Mouse (Mus musculus) cerebral cortex, adult 2 months (tissue): ENCODE data around the gene Pde4b.

Source experiments
- WGBS: fragments of 180-500 bp; shearing (Covaris S2); methylation state at CpG from one replicate; pipeline ENCODE4 v1.1.7; 2018; 5-methylcytosine and 5-hydroxymethylcytosine counted together

Gene Pde4b

DNA sequence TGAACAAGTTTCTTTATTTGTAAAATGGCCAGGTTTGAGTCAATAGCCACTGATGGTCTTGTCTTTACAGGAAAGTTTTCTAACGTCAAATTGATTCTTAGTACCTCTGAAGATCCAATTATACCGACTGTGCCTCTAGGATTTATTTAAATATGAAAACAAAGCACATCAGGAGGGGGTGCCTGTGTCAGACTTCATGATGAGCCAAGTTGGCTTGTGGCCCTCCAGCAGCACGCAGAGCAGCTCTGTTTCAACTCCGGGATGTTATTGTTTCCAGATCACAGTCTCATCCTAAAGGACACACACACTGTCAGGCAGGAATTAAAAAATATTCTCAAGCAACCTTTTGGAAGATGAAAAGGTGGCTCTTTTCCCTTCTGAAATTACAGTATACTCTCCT, 326.5 kb downstream of the Pde4b start:
- WGBS = 14% methylated on average over 4 of the region's 4 CpGs

DNA sequence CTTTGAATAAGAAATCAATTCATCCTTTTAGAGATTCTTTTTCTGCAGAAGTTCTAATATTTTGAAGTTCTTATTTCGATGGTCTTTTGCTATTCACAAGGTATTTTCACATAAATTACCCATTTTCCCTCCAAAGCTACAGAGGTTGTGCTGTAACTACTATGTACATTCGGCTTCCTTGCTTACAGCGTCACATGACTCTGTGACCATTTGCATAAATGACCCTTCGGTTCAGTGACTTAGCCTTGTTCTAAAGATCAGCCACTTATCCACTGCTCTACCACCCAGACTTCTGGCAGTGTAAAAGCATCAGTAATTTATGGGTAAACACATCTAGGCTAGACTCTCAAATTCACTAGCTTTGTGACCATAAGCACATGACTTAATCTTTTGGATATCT, 327.3 kb downstream of the Pde4b start:
- 68% methylated on average over 4 of the region's 4 CpGs for WGBS

DNA sequence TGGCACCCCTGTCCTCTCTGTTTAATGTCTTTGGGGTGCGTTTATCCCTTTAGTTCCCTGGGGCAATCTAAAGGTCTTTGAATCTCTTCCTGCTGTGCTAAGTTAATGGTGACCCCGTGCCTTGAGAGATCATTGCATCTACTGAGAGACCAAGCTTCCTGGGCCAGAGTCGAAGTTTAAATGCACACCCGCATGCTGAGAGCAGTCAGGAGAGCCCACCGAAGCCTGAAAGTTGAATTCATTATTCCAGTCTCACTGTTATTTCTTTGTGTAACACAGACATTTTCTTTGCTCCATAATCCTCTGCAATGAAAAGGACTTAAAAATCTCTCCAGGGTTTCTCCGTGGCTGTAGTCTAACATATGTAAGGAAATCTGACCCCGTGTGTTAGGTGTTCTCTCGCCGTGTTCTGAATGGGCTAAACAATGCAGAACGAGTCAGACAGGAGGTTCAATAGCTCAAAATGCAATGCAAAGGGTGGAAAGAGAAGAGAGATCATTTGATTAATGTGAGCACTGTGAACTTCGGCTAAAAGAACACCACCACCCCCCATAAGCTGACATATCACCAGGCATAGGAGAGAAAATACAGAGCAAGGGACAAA, 333.6 kb downstream of the Pde4b start:
- WGBS = 33% methylated on average over 11 of the region's 11 CpGs

DNA sequence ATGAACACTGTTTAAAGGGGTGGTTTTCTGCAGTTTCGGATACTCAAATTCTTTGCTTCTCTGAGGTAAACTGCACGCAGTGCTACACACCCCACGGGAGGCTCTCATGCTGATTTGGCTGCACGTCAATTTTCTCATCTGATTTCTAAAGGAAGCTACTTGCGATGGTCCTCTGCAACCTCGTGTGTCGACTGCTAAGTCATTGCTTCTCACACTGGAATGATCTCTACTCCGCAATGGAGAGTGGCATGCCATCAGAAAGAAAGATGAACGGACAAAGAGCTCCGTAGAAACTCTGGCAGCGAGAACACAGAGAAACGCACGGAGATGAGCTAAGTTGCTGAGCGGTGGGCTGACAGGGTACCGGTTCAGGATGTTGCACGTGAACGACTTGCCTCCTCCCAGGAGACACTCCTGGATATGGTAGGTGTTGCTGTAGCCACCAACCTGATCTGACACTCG, 334.1 kb downstream of the Pde4b start:
- 23% methylated on average over 18 of the region's 18 CpGs for WGBS

DNA sequence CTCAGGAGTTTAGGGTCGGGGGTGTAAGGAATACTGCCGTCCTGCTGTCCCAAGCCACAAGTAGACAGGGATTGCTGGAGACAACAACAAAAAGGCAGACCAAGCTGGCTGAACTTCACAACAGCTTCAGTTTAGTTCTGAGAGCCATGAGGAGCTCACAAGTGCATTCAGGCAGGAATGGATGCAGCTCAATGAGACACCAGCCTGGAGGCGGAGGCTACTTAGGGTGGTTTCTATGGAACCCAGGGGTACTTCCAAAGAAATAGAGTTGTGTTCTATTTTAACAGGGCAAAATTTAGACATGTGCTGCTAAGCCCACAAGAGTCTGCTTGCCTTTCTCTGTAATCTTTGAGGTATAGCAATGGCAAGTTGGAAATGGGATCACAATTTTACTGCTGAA, 336.8 kb downstream of the Pde4b start:
- 55% methylated on average over 3 of the region's 3 CpGs for WGBS

DNA sequence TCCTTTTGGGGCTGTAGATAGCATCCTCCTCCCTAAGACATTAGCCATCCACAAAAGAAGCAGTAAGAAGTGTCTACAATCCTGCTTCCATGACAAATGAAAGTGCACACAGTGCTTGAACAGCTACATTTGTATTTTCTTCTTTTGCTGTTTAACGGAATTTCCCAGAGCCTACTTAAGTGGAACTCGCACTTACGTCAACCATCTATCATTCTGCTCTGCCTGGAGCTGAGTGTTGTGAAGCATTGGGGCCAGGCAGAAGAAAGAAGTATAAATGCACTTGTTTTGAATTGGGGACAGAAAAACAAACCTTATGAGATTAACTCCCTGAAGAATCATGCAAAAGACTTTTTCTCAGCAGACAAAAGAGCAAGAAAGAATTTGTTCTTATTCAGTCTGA, 338.1 kb downstream of the Pde4b start:
- WGBS = 43% methylated on average over 3 of the region's 3 CpGs

DNA sequence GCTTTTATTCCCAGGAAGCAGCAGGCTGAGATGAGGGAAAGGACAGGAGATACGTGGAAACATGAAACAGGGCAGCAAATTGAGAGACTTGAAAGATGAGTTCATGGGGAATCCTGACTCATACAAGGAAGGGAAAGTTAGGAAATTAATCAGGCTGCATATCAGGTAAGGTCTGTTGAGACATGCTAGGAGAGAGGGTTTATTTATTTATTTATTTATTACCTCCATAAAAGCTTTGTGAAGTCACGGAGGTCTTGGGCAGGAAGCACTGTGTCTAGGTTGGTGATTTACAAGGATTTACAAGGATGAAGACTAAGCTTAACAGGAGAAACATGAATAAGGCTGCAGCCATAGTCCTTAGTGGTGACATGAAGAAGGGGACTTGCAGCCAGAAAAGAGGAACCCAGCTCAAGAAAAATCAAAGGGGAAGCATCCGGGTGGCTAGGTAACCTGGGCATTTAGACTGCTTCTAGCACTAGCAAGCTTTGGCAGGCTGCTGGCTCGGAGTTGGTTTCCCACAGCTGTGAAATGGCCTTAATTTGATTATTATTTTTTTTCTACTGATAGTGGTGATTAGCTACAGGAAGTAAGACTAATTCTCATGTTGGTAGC, 342.5 kb downstream of the Pde4b start:
- 69% methylated on average over 4 of the region's 4 CpGs for WGBS

DNA sequence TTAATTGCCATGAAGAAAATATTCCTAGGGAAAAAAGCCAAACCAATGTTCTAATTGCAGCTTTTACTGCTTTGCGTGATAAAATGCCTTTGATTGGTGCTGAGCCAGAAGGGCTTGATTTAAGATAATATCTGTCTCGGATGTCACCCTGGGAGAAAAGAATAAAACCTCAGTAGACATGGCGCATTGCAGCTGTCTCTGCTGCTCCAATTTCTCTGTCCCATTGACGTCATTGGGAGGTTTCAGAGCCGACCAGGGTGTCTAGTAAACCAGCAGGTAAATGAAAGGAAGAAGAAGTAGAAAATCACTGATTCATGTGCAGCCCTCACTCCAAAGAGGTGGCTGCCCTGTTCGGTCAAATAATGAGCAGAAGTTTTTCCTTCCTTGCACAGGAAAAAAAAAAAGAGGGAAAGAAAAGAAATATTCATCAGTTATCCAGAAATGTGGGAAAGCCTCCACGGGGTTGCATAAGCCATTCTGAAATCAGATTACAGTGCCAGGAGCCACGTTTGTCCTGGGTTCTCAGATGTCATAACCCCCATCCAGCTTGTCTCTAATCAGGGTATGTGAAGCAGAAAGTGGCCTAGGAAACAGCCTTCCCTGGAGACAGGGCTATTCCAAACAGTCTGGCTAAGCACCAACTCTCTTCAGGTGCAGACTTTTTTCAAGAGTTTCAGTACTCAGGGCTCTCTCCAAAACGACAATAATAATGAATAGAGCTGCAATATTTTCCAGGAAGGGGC, 344.9 kb downstream of the Pde4b start:
- WGBS = 36% methylated on average over 9 of the region's 9 CpGs

DNA sequence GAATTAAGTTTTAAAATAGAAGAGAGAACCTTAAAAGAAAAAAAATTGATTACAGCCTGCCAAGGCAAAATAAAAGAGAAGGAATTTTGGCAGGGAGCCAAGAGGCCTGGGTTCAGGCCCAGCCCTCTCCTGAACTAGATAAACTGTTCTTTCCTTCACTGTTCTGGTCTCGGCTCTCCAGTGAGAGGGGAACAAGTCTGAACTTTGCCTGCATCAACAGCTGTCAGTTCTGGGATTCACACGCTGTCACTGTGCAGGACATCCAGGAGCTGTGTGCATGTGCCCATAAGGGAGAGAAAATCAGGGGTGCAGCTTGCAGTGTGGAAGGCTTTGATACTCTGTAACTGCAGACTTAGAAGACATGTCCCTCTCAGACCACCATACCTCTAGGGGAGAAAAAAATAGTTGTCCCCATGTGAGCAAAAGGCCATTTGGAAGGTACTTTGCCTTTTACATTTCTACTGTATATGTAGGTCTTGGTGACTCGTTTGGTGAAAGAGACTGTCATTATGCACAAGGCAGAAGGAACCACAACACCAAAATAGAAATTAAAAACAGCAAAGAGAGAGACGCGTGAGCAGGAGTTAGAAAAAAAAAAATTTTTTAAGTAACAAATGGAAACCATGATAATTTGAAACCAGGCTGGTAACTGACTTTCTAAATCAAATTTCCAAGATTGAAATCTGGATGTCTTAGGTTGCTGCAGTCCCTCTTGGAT, 352.2 kb downstream of the Pde4b start:
- 31% methylated on average over 5 of the region's 5 CpGs for WGBS

DNA sequence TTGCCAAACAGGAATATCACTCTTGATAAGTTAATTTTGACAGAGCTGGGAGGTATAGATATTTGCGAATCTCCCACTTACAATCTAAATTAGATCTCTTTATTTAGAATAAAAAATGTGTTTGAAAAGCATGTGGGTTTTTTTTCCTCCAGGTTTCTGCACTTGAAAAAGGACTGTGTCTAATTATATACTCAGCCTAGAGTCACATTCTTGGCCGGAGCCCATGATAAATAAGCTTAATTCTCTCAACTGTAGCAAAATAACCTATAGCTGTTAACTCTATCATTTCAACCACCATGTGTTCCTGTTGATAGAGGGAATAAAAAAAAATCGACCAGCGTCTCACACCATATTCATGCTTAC, 352.8 kb downstream of the Pde4b start:
- 33% methylated on average over 4 of the region's 4 CpGs for WGBS

DNA sequence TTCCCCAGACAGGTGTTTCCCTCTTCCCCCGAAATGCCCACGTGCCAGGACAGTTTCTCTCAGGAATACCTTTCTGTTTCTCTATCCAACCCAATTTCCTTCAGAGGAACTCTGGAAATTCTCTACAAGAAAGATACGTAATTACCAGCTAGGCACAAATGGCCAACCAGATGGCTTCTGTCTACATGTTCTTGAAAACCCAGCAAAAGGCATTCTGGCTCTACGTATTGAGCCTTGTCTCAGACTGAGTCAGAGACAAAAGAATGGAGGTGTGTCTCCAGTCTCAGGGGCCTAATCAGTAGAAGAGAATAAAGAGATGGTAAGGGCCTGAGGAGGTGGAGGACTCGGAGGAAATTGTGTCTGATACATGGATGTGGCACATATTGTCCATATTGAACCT, 356.2 kb downstream of the Pde4b start:
- WGBS = 57% methylated on average over 5 of the region's 5 CpGs

DNA sequence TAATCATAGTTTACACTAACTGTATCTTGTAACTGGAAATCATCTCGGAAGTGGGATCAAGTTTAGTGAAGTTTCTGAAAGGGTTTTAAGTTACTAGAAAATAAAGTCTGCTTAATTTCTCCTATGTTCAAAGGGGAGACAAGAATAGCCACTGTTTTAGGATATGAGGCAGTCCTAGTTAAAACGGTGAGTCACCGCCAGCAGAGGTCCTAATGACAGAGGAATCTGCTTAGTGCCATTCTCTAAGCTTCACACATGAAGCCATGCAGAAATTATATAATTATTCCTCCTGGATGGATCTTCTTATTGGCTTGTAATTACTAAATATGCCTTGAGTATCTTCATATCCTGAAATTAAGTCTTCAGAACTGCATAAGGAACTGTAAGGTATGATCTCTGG, 357.2 kb downstream of the Pde4b start:
- WGBS = 53% methylated on average over 3 of the region's 3 CpGs

DNA sequence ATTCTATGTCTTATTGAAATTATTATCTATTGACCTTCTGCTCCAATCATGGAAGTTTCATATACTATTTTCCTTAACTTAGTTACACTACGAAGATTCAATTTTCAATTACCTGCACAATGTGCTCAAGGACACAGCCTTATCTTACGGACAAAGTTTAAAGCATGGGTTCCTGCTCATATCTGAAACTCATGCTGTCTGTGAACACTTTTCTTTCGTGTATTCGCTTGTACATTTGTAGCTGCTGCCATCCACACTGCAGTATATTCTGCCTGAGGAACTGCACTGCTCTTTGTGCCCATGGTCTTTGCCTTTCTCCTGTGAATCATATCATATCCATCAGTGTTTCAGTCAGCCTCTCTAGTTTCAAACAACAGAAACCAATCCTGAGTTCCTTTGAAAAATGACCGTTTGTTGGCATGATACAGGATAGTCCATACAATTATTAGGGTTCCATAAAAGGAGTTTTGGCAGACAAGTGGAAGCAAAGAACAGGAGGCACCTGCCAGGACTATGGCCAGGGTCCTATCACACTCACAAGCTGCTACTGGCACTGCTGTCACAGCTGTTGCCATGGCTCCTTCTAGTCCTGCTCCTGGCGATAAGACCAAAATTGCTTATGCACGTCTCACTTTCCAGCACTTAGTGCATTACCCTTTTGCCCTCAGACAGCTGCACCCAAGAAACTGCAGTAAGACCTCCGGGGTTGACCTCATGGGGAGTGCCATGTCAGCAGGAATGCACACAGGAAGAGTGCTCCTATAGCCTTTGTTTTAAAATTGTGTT, 359.0 kb downstream of the Pde4b start:
- 84% methylated on average over 8 of the region's 8 CpGs for WGBS

DNA sequence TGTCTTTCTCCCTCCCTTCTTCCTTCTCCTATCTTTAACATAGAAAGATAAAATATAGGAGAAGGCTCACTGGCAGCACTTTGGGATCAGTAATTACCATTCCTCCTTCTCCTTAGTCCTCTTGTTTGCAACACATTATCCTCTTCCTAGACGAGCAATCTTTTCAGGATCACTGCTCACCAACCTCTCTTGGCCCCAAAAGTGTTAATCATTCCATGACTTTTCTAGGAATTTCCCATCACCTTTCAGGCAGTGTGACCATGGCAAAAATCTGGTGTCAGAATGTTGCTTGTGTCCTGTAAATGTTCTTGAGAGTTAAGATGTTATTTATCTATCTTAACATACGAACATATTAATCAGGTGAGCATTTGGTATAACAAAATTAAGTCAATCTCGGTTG, 369.1 kb downstream of the Pde4b start:
- WGBS = 61% methylated on average over 3 of the region's 3 CpGs

DNA sequence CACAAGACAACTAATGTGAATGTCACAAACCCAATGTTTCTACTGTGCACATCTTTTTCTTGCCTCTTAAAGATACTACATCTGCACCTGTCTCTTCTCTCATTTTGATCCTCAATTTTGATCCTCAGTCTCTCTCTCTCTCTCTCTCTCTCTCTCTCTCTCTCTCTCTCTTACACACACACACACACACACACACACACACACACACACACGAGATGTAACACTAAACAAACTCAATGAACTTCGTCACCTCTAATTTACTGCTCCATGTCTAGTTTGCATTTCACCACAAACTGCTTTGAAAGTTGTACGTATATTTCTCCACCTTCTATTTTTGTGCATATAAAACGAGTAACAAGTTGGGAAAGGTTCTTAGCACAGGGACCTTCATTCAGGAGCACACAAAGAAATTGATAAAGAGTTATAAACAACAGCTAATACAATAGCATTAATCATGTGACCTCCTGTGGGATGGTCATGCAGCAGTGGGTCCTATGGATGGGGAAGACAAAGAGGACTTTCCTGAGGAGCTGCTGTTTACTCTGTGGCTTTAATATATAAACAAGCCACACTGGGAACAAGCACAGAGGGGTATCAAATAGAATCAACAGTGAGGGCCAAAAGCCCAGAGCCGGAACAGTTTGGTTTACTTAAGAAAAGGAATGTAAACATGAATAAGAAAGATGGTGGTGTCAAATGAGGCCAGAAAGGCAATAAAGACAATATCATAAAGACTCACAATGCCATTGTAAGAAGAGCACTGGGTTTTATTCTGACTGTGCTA, 372.1 kb downstream of the Pde4b start:
- WGBS = 68% methylated on average over 5 of the region's 5 CpGs

DNA sequence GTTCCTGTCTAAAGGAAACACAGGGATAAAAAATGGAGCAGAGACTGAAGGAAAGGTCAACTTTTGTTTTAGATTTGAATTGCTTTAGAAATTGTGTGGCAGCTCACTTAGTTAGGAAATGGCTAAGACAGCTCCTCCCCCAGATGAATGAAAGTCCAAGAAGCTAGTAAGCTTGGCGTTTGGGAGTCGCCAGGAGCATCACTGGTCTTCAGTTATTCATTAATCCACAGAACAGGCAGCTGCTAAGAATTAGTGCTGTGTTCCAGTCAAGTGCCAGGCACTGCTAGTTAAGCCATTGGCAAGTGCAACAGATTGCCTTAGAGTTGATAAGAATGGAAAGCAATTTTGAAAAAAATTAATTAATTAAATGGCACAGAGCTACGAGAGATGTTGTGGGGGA, 390.8 kb downstream of the Pde4b start:
- WGBS = 56% methylated on average over 3 of the region's 3 CpGs

DNA sequence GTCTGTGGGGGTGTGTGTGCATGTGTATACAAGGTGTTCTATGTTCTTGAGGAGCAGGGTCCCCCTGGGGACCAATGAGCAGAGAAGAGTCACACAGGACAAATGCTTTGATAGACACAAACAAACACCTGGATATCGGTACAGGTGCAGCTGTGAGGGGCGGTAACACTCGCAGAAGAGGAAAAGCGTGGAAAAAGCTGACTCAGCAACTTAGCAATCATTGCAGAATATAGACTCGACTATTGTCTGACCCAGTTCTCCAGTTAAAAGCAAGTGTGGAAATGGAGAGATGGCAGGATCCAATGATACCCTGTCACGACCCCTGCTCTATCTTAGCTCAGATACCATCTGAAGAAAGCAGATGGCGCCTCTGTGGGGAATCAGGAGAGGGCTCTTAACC, 391.5 kb downstream of the Pde4b start:
- WGBS = 80% methylated on average over 7 of the region's 7 CpGs

DNA sequence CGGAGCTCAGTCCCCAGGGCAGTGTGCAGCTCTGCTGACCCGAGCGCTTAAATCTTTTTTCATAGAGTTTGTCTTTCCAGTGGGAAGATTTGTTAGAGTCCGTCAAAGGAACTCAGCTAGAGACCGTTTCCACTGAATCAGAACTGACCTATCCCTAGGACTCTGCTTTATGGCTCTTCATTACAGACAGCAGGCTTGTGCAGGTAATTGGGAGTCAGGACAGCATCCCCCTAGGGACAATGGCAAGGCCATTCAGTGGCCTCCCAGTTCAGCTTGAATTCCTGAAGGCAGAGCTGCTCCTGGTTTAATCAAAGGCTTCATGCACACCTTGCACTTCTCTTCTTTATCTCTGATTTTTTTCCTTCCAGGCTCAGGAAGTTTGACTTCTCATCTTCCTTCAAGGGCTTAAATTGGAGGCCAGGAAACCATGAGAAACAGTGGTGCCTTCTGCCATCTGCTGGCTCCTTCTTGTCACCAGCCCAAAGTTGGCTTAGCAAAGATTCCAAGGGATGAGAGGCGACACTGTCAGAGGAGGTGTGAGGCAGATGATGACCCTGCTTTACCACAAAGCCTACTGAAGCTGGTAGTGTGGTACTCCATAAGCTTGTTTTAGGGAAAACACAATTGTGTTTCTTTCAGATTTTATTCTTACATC, 393.6 kb downstream of the Pde4b start:
- 67% methylated on average over 6 of the region's 6 CpGs for WGBS

DNA sequence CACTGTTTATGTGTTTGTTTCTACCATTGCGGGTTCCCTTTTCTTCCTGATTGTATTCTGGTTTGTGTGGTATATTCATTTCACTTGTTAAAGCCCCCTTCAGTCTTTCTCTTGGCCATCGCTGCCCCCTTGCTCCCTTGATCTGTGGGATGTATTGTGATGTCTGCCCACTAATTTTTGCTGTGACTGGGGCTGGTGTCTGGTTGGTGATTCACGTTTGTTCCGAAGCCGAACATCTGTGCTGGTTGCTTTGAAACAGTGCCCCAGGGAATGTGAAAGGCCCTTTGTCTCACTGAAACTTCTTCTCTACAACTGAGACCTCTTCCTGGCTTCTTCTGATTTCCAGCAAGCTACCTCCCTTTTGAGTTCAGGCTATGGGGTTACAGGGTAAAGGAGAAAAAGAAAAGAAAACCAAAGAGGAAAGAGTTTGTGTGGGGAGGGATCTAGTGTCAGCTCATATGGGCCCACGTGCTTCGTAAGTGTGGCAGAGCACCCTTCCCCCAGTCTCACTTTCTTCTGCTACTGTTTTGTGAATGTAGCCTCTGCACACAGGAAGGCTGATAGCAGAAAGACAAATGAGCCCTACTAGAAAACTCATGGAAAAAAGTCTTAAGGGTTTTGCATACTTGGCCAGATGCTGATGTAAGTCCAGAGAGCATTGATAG, 396.1 kb downstream of the Pde4b start:
- WGBS = 46% methylated on average over 7 of the region's 7 CpGs

DNA sequence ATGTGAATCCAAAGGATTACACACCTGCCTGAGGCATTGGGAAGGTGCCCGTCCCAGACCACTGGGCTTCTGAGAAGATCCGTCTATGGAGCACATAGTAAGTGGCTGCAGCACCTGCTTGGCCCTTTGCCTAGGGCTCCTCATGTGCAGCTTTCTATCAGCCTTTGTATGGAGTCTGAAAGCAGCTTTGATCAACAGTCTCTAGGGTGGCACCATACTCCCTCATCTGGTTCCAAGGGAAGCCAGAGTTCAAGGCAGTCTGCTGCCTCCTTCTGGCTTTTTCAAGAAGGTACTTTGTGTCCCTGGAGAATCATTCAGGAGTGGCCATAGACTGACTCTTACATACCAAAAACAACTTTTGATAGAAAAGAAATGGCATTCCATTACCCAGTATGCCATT, 397.4 kb downstream of the Pde4b start:
- WGBS = 75% methylated on average over 2 of the region's 2 CpGs
